Mouse (Mus musculus) v-Abl transformed pro-B cells (cell line): ENCODE results near the gene Apip.

Experiments
- in situ Hi-C, 2 experiments: fragments of 400-800 bp; cut with MboI; formaldehyde crosslinking; loops; one replicate each; pipeline ENCODE4 v1.15.1; 2025; ENCODE audit not compliant: unreplicated experiment in 2 of 2

The Apip gene

DNA sequence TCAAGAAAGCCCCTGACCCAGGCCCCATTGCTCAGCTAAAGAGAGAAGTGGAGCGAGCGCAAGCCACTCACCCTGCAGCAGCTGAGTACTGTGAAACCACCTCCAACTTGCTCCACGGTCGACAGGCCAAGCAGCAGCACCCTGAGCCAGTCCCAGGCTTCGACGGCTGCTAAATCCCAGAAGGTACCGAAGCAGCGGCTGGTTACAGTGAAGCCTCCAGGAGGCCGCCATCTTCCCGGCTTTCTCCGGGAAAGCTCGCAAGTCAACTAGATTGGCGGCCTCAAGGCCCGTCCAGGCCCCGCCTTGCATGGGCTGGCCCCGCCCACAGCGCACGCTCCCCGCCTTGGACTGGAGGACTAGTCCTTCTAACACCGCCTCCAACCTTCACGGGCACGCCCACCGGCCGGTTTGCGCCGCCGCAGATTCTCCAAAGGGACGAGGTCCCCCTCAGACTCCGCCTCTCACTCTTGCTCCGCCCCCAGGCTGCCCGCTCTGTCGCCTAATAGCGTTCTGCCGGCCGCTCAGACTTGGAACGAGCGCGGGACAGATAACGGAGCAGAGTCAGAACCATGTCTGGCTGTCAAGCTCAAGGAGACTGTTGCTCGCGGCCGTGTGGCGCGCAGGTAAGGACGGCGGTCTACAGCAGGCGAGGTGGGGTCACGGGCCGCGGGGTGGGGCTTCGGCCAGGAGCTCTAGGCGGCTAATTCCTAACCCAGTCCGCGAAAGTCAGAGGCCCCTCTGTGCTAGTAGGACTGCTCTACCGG lies at the start of gene Apip, which contains the start of gene Pdhx:
Gene Apip (plus strand): TSS at position 457 of the 764 bp plus-strand sequence.
Gene Pdhx (minus strand): TSS at position 295 of the 764 bp plus-strand sequence.
- in situ Hi-C loops = loop anchor here (10.0 kb wide), 4 partner anchors 1039 to 1409 kb away; no protein-coding TSS in a partner anchor

DNA sequence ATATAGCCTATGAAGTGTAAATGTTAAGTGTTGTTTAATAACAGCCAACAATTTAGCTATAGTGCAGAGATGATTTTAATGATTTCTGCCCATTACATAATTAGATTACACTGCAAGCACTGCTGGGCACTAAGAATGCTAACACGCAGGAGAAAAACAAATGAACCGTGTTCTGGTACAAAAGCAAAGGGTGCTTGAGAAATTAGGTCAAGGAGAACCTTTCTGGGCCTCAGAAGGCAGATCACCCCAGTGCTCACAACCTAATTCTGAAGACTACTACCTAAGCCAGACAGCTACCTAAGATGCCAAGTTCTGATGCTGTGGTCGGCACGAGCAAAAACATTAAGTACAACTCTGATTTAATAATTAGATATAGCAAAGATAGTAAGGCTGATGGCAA lies 35.6 kb upstream of the Apip start:
- in situ Hi-C loops = no loop called here

DNA sequence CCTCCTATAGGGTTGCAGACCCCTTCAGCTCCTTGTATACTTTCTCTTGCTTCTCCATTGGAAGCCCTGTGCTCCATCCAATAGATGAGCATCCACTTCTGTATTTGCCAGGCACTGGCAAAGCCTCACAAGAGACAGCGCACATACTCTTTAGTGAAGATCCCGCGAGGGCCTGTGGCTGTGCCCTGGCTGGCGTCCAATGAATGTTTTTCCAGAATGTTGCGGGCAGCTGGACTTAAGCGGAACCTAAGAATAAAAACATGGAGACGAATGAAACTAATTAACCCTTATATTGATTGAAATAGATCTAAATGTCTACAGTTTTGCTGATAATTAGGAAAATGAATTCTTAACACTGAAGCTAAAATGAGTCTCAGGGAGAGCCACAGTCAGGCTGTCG lies 32.6 kb upstream of the Apip start:
- in situ Hi-C loops = no loop called here

DNA sequence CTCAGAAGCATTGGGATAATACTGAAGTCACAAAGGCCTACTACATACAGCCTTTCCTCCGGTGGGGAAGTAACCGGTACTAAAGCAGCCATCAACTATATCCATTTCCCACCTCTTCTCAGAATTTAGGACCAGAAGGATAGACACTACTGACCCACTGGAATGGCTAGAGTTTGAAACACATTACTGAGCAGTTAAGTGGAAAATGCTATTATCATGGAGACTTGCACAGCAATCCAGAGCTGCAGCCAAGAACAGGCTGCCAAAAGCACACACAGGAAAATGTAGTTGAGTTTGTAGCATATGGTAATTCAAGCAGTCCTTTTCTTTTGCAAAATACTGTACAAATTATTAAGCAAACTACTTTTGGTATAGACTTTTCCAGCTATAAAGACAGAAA lies 28.2 kb upstream of the Apip start:
- in situ Hi-C loops = no loop called here

DNA sequence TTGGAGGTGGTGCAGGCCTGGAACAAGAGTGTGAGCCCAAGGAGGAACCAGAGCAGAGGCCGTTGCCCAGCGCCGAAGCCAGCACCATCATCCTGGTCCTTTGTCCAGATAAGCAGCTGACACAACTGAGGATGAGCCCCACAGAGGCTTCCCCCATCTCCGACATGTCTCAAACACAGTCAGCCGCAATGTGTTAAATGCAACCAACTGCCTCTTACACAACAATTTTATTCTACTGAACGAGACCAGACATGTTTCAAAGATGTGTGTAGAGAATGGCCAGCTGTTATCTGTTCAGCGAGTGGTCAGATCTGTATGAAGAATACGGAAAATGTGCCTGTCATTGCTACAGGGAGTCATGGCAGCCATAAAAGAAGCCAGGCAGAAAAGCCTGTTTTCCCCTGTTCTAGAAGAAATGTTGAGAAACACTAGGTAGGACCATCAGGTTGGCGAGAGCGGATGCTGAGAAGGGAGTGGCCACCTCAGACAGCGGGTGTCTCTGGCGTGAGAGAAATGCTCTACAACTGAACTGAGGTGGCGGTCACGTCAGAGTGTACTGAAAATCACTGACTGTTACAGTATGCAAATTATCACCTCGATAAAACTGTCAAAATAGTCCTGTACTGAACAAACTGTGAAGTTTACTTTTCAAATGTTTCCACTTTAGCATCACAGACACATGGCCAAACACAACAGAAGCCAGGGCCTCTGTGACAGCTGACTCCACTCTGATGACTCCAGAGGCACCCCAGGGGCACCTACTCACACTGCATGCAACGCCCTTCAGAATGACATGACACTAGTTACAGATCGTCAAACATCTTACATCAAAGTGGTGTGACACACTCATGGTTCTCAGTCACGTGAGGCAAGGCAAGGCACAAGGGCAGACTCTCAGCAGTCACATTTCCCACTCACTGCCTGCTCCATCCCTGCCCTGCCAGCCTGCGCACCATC lies 21.3 kb upstream of the Apip start:
- in situ Hi-C loops = no loop called here

DNA sequence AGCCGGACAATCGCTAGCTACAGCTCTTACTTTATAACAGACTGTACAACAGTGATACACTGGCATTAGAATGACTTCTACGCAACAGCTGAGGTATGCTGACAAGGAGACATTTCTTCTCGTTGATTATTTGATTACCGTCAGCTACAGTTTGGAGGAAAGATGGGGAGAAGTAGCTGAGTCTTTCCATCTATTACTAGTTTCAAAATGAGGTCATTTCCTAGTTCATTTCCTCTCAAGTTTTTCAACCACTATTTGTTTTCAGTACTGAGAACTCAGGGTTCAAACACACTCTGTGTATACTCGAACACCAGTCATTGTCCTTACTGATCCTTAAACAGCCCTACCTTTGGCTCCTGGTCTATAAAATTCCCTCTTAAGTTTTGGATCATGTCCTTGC lies 17.7 kb upstream of the Apip start:
- in situ Hi-C loops = no loop called here

DNA sequence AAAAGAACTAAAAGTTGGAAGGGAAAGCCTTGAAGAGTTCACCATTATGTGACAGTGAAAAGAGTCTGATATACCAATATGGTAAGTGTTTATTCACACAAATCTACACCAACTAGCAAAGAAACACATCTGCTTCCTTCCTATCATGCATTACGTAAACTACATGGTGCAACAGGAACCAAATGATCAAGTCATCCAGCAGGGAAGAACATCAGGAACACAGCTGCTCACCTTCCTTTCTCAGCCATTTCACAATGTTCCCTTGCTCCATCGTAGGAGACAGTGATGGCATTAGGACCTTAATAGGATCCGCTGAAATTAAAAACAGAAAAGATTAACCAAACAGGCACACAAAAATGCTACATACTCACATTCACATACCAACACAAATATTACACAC lies 15.2 kb upstream of the Apip start:
- in situ Hi-C loops = no loop called here

DNA sequence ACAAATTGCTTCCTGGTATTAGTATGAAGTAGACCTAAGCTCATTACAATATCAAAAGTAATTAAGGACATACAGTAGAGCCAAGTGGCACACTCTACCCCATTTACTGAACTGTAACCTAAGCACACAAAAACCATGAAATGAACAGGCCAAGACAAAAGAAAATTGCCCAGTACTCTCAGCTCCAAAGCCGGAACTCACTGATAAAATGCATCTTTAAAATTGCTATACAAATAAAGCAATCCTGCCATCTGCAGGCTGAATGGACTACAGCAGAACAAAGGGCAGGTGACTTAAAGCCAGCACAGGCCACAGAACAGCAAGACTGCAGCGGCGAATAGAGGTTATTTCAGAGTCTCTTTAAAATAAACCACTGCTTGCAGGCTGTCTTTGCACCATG lies 10.6 kb upstream of the Apip start:
- in situ Hi-C loops = no loop called here

DNA sequence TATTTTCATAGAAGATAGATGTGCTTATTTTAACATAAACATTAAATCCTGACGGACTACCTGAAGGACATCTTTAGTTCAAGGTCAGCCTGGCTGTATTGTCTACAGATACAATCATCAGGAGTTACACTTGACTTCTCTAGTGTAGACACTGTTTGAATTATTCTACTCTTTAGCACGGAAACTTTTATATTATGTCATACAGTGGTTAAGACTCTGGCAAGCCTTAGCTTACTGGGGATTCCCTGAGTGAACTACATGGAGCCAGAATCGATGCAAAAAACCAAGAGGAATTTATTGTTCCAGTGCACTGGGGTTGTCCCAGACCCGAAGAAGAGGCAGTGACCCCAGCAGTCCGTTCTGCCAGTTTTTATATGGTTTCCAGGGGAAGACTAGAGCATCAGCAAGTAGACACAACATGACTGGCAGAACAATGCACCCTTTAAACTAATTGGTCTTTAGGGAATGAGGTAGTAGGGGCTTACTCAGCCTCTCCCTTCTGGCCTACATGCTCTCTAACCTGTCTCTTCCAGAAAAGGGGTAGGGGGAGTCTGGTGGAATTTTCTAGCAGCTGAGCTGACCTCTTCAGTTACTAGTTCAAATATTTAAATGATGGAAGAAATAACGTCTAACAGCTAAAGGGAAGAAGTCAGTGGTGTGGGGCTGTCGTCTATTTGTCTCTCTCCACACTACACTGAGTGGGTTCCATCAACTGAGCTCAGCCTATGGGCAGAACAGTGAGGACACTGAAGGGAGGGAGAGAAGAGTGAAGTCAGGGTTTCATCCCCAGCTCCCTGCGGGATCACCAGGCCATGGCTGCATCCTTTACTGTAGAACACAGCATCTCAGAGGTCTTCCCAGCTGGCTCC lies 6.6 kb upstream of the Apip start:
- in situ Hi-C loops = no loop called here

DNA sequence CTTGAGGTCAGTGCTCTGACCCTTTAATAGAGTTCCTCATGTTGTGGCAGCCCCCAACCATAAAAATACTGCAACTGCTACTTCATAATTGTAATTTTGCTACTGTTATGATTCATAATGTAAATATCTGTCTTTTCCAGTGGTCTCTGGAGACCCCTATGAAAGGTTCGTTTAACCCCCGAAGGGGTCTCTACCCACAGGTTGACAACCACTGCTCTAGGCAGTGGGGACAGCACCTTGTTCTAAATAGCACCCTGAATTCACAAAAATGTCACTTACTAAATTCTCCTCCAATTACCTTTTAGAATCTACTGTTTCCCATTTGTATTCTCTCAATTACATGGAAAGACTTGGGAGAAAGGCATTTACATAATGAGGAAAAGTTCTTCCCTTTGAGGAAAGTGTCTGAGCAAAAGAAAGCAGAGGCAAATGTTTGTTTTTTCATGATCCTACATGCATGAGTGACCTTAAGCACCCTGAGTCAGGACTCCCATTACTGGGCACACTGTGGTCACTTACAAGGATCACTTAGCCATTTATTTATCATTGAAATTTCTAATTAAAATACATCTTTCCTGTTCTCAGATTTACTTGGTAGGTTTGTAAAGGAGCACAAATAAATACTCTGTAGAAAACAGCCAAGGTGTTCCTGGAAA lies 5.8 kb upstream of the Apip start:
- in situ Hi-C loops = no loop called here

DNA sequence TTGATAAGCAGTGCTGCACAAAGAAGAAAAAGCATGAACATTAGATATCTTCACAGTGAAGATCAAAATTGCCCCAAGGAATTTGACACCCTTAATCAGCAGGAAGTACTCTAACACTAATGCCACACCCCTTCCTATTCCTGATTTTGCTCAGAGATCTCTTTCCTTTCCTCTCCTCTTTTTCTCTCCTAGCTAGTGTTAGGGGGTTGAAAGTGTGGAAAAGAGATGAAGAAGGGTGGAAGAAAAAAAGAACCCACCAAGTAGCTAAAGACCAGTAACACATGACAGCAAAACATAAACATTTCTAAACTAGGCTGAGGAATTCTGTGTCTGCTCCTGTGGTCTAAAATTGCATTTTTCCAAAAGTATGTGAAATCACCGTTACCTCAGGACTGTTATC lies 4.9 kb upstream of the Apip start:
- in situ Hi-C loops = no loop called here

DNA sequence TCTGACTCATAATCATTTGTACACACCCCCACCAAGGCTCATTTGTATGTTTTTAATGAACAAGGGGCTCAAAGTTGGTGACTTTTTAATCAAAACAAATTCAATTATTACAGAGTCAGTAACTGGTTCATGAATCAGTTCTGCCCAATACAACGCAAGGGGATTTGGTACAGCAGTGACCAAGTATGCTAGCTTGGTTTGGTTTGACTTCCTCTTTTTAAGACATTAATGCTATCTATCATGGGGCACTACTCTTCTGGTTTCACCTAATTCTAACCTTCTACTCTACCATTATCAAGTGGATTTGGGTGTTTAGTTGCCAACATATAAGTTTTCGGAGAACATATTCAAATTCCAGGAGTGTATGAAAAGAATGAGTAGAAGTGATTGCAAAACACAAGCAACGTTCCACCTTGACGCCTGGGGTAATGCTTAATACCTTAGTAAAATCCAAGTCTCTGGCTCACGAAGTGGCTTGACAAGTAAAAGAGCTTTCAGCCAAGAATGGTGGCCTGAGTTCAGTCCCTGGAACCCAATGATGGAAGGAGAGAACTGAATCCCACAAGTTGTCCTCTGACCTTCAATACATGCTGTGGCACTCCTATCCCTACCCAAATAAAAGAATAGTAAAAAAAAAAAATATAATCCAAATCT lies 3.6 kb upstream of the Apip start:
- in situ Hi-C loops = loop anchor here (10.0 kb wide), 4 partner anchors 1035 to 1405 kb away; no protein-coding TSS in a partner anchor

DNA sequence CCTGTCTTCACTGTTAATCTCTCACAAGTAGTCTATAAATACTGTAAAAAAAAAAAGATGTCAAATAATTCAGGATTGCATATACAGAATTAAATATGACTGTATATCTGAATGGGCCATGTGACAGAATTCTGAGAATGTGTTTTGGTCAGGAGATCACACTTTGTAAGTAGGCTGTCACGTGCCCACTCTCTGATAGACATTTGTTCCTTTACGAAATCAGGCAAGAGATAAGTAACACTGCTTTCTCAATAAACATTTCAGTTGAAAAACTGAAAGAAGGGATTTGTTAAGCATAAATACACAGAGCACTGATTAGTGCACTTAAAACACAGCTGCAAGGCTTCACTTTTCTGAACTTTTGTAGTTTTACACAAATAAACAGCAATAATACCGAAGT lies 2.9 kb upstream of the Apip start:
- in situ Hi-C loops = loop anchor here (10.0 kb wide), 4 partner anchors 1036 to 1406 kb away; no protein-coding TSS in a partner anchor

DNA sequence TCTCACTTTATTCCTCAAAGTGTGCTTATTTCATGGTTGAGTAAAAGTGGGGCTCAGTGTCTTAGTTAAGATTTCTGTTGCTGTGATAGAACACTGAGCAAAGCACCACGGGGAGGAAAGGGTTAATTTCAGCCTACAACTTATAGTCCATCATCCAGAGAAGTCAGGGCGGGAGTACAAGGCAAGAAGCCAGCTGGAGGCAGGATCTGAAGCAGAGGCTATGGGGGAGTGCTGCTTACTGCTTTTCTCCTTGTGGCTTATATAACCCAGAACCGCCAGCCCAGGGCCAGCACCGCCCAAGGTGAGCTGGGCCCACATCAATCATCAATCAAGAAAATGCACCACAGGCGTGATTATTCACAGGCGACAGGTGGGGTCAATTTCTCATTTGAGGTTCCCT lies 7.6 kb downstream of the Apip start:
- in situ Hi-C loops = loop anchor here (5.0 to 25.0 kb wide), 9 partner anchors 344 to 1781 kb away; partner anchors contain the start of genes Fjx1 (in 2 of the 2) and Ccdc73 (in 1 of the 2)

DNA sequence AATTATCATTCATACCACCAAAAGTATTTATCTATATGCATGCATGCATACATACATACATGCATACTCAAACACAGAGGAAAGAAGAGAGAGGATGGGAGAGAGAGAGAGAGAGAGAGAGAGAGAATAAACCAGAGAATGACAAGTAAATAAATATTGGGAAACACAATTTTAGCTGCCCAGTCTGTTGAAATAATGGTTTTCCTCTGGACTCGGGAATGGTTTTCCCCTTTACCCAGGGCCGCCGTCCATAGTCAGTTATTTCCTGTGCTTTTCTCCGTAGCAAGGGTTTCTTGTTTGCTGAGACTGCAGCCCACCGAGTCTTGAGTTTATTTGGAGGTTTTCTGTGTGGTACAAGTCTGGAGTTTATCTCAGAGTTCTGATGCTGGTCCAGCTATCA lies 8.2 kb downstream of the Apip start:
- in situ Hi-C loops = loop anchor here (5.0 to 25.0 kb wide), 9 partner anchors 343 to 1781 kb away; partner anchors contain the start of genes Fjx1 (in 2 of the 2) and Ccdc73 (in 1 of the 2)

DNA sequence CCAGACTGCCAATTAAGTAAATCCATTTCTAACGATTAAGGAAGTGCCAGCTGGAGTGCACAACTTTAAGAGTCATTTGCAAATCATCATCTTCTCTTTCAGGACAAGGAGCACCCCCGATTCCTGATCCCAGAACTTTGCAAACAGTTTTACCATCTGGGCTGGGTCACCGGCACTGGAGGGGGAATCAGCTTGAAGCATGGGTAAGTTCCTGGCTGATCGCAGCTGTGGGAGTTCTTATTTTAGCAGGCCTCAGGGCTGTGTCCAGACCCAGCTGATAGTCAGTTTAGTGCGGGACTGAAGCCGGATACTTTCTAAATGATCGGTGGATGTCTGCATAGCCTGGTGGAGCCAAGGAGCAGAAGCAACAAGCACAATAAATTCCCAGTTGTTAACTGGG lies 9.4 kb downstream of the Apip start:
- in situ Hi-C loops = loop anchor here (5.0 to 25.0 kb wide), 9 partner anchors 342 to 1779 kb away; partner anchors contain the start of genes Fjx1 (in 2 of the 2) and Ccdc73 (in 1 of the 2)

DNA sequence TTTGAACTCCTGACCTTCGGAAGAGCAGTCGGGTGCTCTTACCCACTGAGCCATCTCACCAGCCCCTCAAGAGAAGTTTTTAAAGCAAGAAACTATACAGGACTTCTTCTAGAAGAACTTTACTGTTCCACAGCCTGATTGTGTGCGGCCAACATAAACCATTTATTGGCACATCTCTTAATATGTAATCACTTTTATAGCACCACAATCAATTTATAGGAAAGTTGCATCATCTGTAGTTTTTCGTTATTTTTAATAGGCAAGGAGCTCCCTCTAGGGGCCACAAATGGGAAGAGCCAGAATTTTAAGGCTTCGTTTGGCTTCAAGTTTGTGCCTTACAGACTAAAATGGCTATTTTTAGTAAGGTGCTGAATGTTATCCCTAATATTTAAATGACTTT lies 11.0 kb downstream of the Apip start:
- in situ Hi-C loops = loop anchor here (5.0 to 25.0 kb wide), 9 partner anchors 340 to 1778 kb away; partner anchors contain the start of genes Fjx1 (in 2 of the 2) and Ccdc73 (in 1 of the 2)

DNA sequence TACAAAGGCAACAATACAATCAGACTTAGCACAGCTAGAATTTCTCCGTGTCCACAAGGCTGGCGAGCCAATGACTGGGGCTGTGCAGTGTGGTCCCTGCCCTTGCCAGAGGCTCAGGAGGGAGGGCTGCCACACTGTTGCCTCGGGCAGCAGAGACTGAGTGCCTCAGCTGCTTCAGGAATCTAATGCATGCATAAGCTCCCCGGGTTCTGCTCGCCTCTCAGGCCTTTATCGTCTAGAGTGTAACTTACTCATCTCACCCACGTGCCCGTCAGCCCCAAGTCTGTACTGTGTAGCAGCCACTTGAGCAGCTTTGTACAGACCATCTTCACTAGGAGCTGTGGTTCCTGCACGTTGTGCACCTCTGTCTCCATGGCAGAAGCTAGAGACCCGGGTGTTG lies 12.2 kb downstream of the Apip start:
- in situ Hi-C loops = loop anchor here (5.0 to 25.0 kb wide), 11 partner anchors 262 to 1777 kb away; partner anchors contain the start of genes Fjx1 (in 2 of the 2) and Ccdc73 (in 1 of the 2)

DNA sequence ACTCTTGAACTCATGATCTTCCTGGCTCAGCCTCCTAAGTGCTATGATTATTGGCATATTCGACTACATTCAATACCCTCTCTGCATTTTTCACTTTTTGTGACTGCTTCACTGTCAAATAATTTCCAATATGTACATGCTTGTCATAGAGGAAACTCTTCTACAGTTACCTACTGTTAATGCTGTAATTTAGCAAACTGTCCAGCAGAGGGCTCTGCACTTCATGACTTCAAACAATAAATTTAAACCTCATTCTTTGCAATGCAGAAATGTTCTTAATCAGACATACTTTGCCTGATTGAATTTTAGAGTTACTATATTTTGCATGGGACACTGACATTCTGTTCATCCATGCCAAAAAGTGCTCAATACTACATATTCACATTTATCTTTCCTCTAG lies 13.0 kb downstream of the Apip start:
- in situ Hi-C loops = loop anchor here (5.0 to 25.0 kb wide), 11 partner anchors 261 to 1776 kb away; partner anchors contain the start of genes Fjx1 (in 2 of the 2) and Ccdc73 (in 1 of the 2)
